Mouse (Mus musculus) brown adipose tissue, adult 24 weeks (tissue): Measurements from ENCODE around the gene Adam12. TPM values are rescaled to one million over a fixed set of nuclear protein-coding genes. Genes with fewer than 3 reads are reported as not detected.
"Not testable (repeated sequence)": the region's sequence is repeated elsewhere in the genome, so short reads cannot be mapped to it uniquely, and the experiment has no call there.

Experiments used
- H3K27ac ChIP-seq: fragments of 200-500 bp; replicated peaks from 2 replicates; pipeline ENCODE4 v1.5.1; 2012; ENCODE audit warnings: low read depth, mild to moderate bottlenecking, low read length
- H3K4me1 ChIP-seq: fragments of 200-500 bp; 2 replicates; pipeline ENCODE4 v1.6.1; 2012; ENCODE audit warnings: low read length, mixed read lengths; ENCODE audit not compliant: control insufficient read depth, insufficient read depth, insufficient read length
- H3K4me3 ChIP-seq: fragments of 200-500 bp; 2 replicates; pipeline ENCODE4 v1.5.1; 2012; ENCODE audit warnings: low read depth, mild to moderate bottlenecking, low read length, moderate library complexity; ENCODE audit not compliant: insufficient read depth
- polyA plus RNA-seq: library from polyadenylated mRNA; stranded (reverse); fragments of >200 nt; gene quantifications from 2 replicates; pipeline ENCODE4 v1.2.4, GENCODE M21; 2012; ENCODE audit not compliant: missing spikeins, insufficient read depth, insufficient read length

The Adam12 gene
- polyA plus RNA-seq, 1 experiment, result 10.5 TPM

GRCm38 (mm10) chr7:133899391-133899790 is 332.6 kb downstream of the Adam12 start:
- H3K4me1 ChIP-seq, result no peaks in the 10 kb centered on the region
- no peak overlapping the region for H3K4me3 ChIP-seq
- H3K27ac ChIP-seq, result no peak overlapping the region

GRCm38 (mm10) chr7:133891796-133892195 is 340.1 kb downstream of the Adam12 start:
- no peaks in the 10 kb centered on the region for H3K4me1 ChIP-seq
- H3K4me3 ChIP-seq, result no peak overlapping the region
- no peak overlapping the region for H3K27ac ChIP-seq

- Histone ChIP-seq H3K4me1 (no peaks in the 10 kb centered on the region), H3K27ac (no peak overlapping the region)
Measured at GRCm38 (mm10) chr7:133891298-133891697, 340.6 kb downstream of the Adam12 start.

GRCm38 (mm10) chr7:133889986-133890385 is 342.0 kb downstream of the Adam12 start:
- Histone ChIP-seq H3K27ac (no peak overlapping the region), H3K4me3 (no peak overlapping the region), H3K4me1 (no peaks in the 10 kb centered on the region)

More at GRCm38 (mm10) chr7:133891298-133891697, 340.6 kb downstream of the Adam12 start:
- H3K4me3 ChIP-seq, result no peak overlapping the region

- Histone ChIP-seq H3K27ac (no peak overlapping the region), H3K4me3 (no peak overlapping the region), H3K4me1 (no peaks in the 10 kb centered on the region)
Measured at GRCm38 (mm10) chr7:133888926-133889920, 342.7 kb downstream of the Adam12 start.

GRCm38 (mm10) chr7:133884759-133885431 is 347.1 kb downstream of the Adam12 start:
- not testable (repeated sequence) for H3K4me3 ChIP-seq, H3K27ac ChIP-seq, H3K4me1 ChIP-seq

- no peak overlapping the region for H3K4me3 ChIP-seq
- H3K27ac ChIP-seq, result no peak overlapping the region
- no peaks in the 10 kb centered on the region for H3K4me1 ChIP-seq
Measured at GRCm38 (mm10) chr7:133879761-133880160, 352.2 kb downstream of the Adam12 start.

GRCm38 (mm10) chr7:133876646-133877342 is 355.2 kb downstream of the Adam12 start:
- H3K4me1 ChIP-seq, result no peaks in the 10 kb centered on the region
- no peak overlapping the region for H3K27ac ChIP-seq
- H3K4me3 ChIP-seq, result no peak overlapping the region

- H3K4me1 ChIP-seq, result no peaks in the 10 kb centered on the region
- H3K27ac ChIP-seq, result no peak overlapping the region
Measured at GRCm38 (mm10) chr7:133876139-133876538, 355.8 kb downstream of the Adam12 start.

GRCm38 (mm10) chr7:133872701-133873100 is 359.2 kb downstream of the Adam12 start:
- Histone ChIP-seq H3K4me1 (no peaks in the 10 kb centered on the region), H3K27ac (no peak overlapping the region), H3K4me3 (no peak overlapping the region)

More at GRCm38 (mm10) chr7:133876139-133876538, 355.8 kb downstream of the Adam12 start:
- H3K4me3 ChIP-seq, result no peak overlapping the region

- Histone ChIP-seq H3K4me3 (no peak overlapping the region), H3K4me1 (no peaks in the 10 kb centered on the region), H3K27ac (no peak overlapping the region)
Measured at GRCm38 (mm10) chr7:133870265-133870664, 361.7 kb downstream of the Adam12 start.

- Histone ChIP-seq H3K4me1 (no peaks in the 10 kb centered on the region), H3K27ac (no peak overlapping the region), H3K4me3 (no peak overlapping the region)
Measured at GRCm38 (mm10) chr7:133863684-133864083, 368.3 kb downstream of the Adam12 start.

GRCm38 (mm10) chr7:133863151-133863550 is 368.8 kb downstream of the Adam12 start:
- Histone ChIP-seq H3K27ac (no peak overlapping the region), H3K4me3 (no peak overlapping the region), H3K4me1 (no peaks in the 10 kb centered on the region)

GRCm38 (mm10) chr7:133862723-133863122 is 369.2 kb downstream of the Adam12 start:
- H3K27ac ChIP-seq, result no peak overlapping the region
- no peaks in the 10 kb centered on the region for H3K4me1 ChIP-seq
- H3K4me3 ChIP-seq, result no peak overlapping the region

- H3K4me1 ChIP-seq, result no peaks in the 10 kb centered on the region
- no peak overlapping the region for H3K4me3 ChIP-seq
- H3K27ac ChIP-seq, result no peak overlapping the region
Measured at GRCm38 (mm10) chr7:133862233-133862632, 369.7 kb downstream of the Adam12 start.
